Mouse (Mus musculus) E14TG2a.4 (cell line): ENCODE data around the gene B4galnt3.

ENCODE experiments used
- H3K27me3 ChIP-seq: 2 replicates; pipeline ENCODE4 v1.6.1; 2014; ENCODE audit warnings: low read length, control low read depth; ENCODE audit not compliant: insufficient read depth
- H3K36me3 ChIP-seq: 2 replicates; pipeline ENCODE4 v1.6.1; 2014; ENCODE audit warnings: low read length, control low read depth; ENCODE audit not compliant: insufficient read depth
- H3K4me1 ChIP-seq: replicated peaks from 2 replicates; pipeline ENCODE4 v1.6.1; 2014; ENCODE audit warnings: low read depth, low read length, control low read depth
- H3K4me3 ChIP-seq: replicated peaks from 2 replicates; pipeline ENCODE4 v1.5.1; 2014; ENCODE audit warnings: mild to moderate bottlenecking, low read length
- H3K9me3 ChIP-seq: 2 replicates; pipeline ENCODE4 v1.6.1; 2014; ENCODE audit warnings: low read length, control low read depth
- CTCF ChIP-seq: conservative IDR thresholded peaks from 2 replicates; pipeline ENCODE4 v1.5.1; 2014; ENCODE audit warnings: low read length
- NANOG ChIP-seq: IDR thresholded peaks from 2 replicates; pipeline ENCODE4 v1.6.1; 2014; ENCODE audit warnings: borderline replicate concordance, low read length, mixed read lengths
- POU5F1 ChIP-seq: IDR thresholded peaks from 2 replicates; pipeline ENCODE4 v1.6.1; 2014; ENCODE audit warnings: low read length, borderline replicate concordance

B4galnt3 gene

GRCm38 (mm10) chr6:120190912-120191311 lies 103.4 kb downstream of the B4galnt3 start:
- H3K4me1 ChIP-seq: peaks cover 96% of the 10 kb centered on the region
- no peaks in the 10 kb centered on the region for H3K36me3 ChIP-seq
- TF ChIP-seq CTCF (no peak), NANOG (no peak)
- no peaks in the 10 kb centered on the region for H3K9me3 ChIP-seq
- H3K27me3 ChIP-seq: no peaks in the 10 kb centered on the region
- H3K4me3 ChIP-seq: no peak overlapping the region

- H3K36me3 ChIP-seq: no peaks in the 10 kb centered on the region
- no peaks in the 10 kb centered on the region for H3K27me3 ChIP-seq
- no peak for TF ChIP-seq CTCF
- no peak for TF ChIP-seq NANOG
- no peak for TF ChIP-seq POU5F1
- H3K4me3 ChIP-seq: no peak overlapping the region
- H3K9me3 ChIP-seq: no peaks in the 10 kb centered on the region
- H3K4me1 ChIP-seq: peaks cover 98% of the 10 kb centered on the region
Measured at GRCm38 (mm10) chr6:120190365-120190764, 104.0 kb downstream of the B4galnt3 start.

DNA sequence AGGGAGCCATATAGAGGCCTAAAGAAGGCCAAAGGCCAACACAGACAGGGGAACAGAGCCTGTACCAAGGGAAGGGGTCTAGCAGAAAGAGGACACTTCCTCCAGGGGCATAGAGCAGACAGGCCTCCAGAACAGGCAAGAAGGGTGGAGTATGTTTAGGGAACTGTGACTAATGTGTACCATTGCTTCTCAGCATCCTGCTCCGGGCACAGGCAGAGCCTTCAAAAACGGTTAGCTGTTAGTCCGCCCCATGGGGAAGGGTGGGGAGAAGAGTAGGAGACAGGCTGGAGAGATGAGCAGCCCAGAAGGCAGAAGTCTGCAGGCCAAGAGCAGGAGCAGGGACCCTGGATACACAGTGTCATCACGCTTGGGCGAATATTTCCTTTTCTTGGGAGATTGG lies 105.1 kb downstream of the B4galnt3 start:
- H3K4me1 ChIP-seq: peaks cover 97% of the 10 kb centered on the region
- peak overlapping the region; percentile 64 for H3K4me3 ChIP-seq
- no peaks in the 10 kb centered on the region for H3K9me3 ChIP-seq
- H3K27me3 ChIP-seq: no peaks in the 10 kb centered on the region
- no peaks in the 10 kb centered on the region for H3K36me3 ChIP-seq
- TF ChIP-seq POU5F1 (no peak), NANOG (no peak), CTCF (no peak)

DNA sequence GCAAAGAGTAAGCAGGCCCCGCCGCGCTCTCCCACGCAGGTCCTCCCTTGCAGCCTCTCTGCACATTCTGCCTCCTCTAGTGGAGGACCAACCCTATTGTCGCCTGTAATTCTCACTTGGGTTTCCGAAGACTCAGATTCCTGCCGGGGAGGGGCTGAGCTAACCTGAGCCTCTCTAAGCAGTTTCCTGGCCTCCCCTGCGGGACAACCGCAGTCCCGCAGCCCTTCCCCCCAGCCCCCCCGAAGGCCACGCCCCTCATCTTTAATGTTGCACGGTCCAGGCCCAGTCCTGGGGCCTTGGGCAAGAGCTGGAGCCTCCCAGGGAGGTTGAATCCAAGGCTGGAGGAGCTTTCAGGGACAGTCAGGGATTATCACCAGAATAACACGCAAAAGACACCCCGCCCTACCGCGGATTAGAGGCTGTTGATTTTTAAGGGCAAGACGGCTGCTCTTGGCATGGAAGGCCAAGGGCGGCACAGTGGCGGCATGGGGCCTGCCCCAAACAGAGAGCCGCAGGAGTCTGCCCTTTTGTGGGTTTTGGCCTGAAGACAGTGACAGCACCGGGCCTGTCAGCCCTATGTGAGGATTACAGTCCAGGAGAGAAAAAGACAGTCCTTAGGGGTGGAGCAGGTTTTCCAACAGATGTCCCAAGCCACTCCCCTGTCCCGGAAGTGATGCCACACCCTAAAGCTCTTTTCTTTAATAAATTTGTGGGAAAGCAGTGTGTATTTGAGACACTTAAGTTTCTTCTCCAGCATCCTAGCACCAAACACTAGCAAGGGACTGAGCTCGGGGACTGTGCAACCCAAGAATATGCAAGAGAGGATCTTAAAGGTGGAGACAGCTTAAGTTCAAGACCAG lies 105.8 kb downstream of the B4galnt3 start:
- Histone ChIP-seq H3K4me3 (peak overlapping the region; percentile 64), H3K9me3 (no peaks in the 10 kb centered on the region), H3K27me3 (no peaks in the 10 kb centered on the region), H3K4me1 (peaks cover 97% of the 10 kb centered on the region), H3K36me3 (no peaks in the 10 kb centered on the region)
- no peak for TF ChIP-seq CTCF
- no peak for TF ChIP-seq NANOG
- TF ChIP-seq POU5F1: no peak

- Histone ChIP-seq H3K36me3 (no peaks in the 10 kb centered on the region), H3K9me3 (no peaks in the 10 kb centered on the region), H3K27me3 (no peaks in the 10 kb centered on the region), H3K4me1 (peaks cover 90% of the 10 kb centered on the region), H3K4me3 (peak overlapping the region; percentile 64)
- no peak for TF ChIP-seq POU5F1
- TF ChIP-seq CTCF: no peak
- no peak for TF ChIP-seq NANOG
Measured at GRCm38 (mm10) chr6:120187587-120188176, 106.7 kb downstream of the B4galnt3 start.

GRCm38 (mm10) chr6:120186594-120186993 lies 107.8 kb downstream of the B4galnt3 start:
- Histone ChIP-seq H3K4me3 (peak overlapping the region; percentile 67), H3K36me3 (no peaks in the 10 kb centered on the region), H3K9me3 (no peaks in the 10 kb centered on the region), H3K4me1 (peaks cover 80% of the 10 kb centered on the region), H3K27me3 (no peaks in the 10 kb centered on the region)
- TF ChIP-seq POU5F1: no peak
- no peak for TF ChIP-seq NANOG
- TF ChIP-seq CTCF: no peak

GRCm38 (mm10) chr6:120185756-120186155 lies 108.6 kb downstream of the B4galnt3 start:
- H3K4me1 ChIP-seq: peaks cover 77% of the 10 kb centered on the region
- TF ChIP-seq POU5F1: no peak
- no peak for TF ChIP-seq NANOG
- TF ChIP-seq CTCF: no peak
- no peaks in the 10 kb centered on the region for H3K36me3 ChIP-seq
- no peaks in the 10 kb centered on the region for H3K9me3 ChIP-seq
- peak overlapping the region; percentile 67 for H3K4me3 ChIP-seq
- no peaks in the 10 kb centered on the region for H3K27me3 ChIP-seq

DNA sequence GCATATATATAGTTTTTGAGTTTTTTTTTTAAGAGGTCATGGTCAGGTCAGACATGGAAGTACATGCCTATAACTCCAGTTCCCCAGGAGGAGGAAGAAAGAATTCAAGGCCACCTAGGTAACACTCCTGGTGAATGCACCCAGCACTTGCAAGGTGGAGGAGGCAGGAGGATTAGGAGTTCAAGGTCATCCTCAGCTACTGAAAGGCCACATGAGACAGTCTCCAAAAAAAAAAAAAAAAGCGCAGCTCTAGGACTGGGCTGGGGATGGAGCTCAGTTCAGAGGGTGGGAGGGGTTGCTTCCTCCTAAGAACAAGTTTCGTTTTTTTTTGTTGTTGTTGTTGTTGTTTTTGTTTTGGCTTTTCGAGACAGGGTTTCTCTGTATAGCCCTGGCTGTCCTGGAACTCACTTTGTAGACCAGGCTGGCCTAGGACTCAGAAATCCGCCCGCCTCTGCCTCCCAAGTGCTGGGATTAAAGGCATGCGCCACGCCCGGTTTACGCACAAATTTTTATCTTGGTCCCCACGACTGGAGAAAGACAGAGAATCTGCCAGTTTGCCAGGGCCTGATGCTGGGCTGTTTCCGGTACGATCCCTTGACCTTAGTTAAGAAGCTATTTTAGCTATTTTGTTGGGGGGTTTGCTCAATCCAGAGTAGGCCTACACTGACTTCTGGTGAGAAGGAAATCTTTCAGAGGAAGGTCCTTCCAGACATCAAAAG lies 109.2 kb downstream of the B4galnt3 start:
- Histone ChIP-seq H3K4me3 (peak overlapping the region; percentile 67), H3K9me3 (no peaks in the 10 kb centered on the region), H3K36me3 (no peaks in the 10 kb centered on the region), H3K4me1 (peaks cover 77% of the 10 kb centered on the region), H3K27me3 (no peaks in the 10 kb centered on the region)
- TF ChIP-seq POU5F1: no peak
- TF ChIP-seq NANOG: no peak
- no peak for TF ChIP-seq CTCF
